Mouse (Mus musculus): Measurements from ENCODE around the gene 1110017D15Rik. TPM values are rescaled to one million over a fixed set of nuclear protein-coding genes. Genes with fewer than 3 reads are reported as not detected.
"Not testable (repeated sequence)": the region's sequence is repeated elsewhere in the genome, so short reads cannot be mapped to it uniquely, and the experiment has no call there.

The 1110017D15Rik gene
- polyA plus RNA-seq, 1 experiment: not detected

- peaks cover 14% of the 10 kb centered on the region for H3K4me1 ChIP-seq (ENCODE audit: control insufficient read depth, insufficient read depth, insufficient read length, low read length)
- H3K27ac ChIP-seq (replicated peaks; ENCODE audit: low read depth, low read length): no peak overlapping the region
- H3K4me3 ChIP-seq (ENCODE audit: insufficient read depth, low read depth, low read length): no peak overlapping the region
These were observed 38.2 kb downstream of the 1110017D15Rik start for GRCm38 (mm10) chr4:41478751-41479455.

GRCm38 (mm10) chr4:41477648-41478160, 39.4 kb downstream of the 1110017D15Rik start:
- Histone ChIP-seq H3K4me1 (ENCODE audit: control insufficient read depth, insufficient read depth, insufficient read length, low read length) (peaks cover 14% of the 10 kb centered on the region), H3K4me3 (ENCODE audit: insufficient read depth, low read depth, low read length) (no peak overlapping the region), H3K27ac (replicated peaks; ENCODE audit: low read depth, low read length) (no peak overlapping the region)

- Histone ChIP-seq H3K27ac (replicated peaks; ENCODE audit: low read depth, low read length) (no peak overlapping the region), H3K4me1 (ENCODE audit: control insufficient read depth, insufficient read depth, insufficient read length, low read length) (no peaks in the 10 kb centered on the region)
These were observed 45.8 kb downstream of the 1110017D15Rik start for GRCm38 (mm10) chr4:41471384-41471689.

DNA sequence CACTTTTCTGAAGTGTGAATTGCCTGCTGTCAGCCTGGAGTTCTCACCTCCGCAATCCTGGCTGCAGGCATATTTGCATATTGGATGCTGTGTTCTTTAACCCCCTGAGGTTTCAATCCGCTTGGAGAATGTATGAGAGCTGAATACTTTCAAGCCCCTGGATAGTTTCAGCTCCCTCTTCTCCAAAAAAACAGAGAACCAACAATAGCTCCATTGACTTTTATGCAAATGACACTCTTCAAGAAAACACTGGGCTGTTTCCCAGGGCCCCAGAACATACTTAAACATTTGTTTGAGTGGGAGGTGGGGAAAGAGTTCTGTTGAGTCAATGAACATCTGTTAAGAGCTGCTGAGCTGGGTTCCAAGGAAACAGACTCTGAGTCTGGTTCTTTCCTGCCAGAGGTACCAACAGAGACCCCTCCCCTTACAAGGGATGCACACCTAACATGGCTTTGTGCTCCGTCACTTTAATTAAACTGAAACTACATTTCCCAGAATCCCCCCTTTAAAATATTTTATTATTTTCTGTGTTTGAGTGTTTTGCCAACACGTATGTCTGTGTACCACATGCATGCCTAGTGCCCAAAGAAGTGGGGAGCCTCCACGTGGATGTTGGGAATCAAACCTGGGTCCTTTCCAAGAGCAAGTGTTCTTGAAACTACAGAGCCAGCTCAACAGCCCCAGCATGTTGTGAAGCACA, 46.3 kb downstream of the 1110017D15Rik start:
- Histone ChIP-seq H3K4me3 (ENCODE audit: insufficient read depth, low read depth, low read length) (no peak overlapping the region), H3K4me1 (ENCODE audit: control insufficient read depth, insufficient read depth, insufficient read length, low read length) (no peaks in the 10 kb centered on the region), H3K27ac (replicated peaks; ENCODE audit: low read depth, low read length) (no peak overlapping the region)

More at GRCm38 (mm10) chr4:41471384-41471689, 45.8 kb downstream of the 1110017D15Rik start:
- H3K4me3 ChIP-seq (ENCODE audit: insufficient read depth, low read depth, low read length): no peak overlapping the region

DNA sequence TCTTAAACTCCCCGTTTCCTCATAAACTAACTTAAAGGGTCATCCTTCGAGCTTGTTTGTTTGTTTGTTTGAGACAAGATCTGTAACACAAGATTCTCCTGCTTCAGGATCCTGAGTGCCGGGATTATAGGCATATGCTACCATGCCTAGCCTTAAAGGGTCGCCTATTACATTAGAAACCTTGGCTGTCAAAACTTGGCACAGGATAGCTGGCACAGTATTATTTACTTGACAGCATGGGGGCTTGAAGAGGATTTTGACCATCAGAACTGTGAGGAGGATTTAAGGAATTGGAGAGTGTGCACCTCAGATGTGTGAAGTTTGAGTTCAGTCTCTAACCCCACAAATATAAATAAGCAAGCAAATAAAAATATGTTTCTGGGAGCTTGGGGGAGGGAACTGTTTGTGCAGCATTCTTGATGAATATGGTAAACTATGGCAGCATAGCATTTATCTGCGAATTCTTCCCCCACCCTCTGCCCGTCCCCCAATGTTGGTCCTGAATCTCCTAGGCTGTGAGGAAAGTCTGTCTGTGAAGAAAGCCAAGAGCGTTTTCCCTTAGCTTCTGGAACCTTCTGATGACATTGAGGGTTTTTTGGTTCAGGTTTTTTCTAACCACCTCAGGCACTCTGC, 47.0 kb downstream of the 1110017D15Rik start:
- Histone ChIP-seq H3K4me1 (ENCODE audit: control insufficient read depth, insufficient read depth, insufficient read length, low read length) (no peaks in the 10 kb centered on the region), H3K4me3 (ENCODE audit: insufficient read depth, low read depth, low read length) (no peak overlapping the region), H3K27ac (replicated peaks; ENCODE audit: low read depth, low read length) (no peak overlapping the region)

GRCm38 (mm10) chr4:41469199-41469598, 47.9 kb downstream of the 1110017D15Rik start:
- Histone ChIP-seq H3K27ac (replicated peaks; ENCODE audit: low read depth, low read length) (no peak overlapping the region), H3K4me3 (ENCODE audit: insufficient read depth, low read depth, low read length) (no peak overlapping the region), H3K4me1 (ENCODE audit: control insufficient read depth, insufficient read depth, insufficient read length, low read length) (no peaks in the 10 kb centered on the region)

DNA sequence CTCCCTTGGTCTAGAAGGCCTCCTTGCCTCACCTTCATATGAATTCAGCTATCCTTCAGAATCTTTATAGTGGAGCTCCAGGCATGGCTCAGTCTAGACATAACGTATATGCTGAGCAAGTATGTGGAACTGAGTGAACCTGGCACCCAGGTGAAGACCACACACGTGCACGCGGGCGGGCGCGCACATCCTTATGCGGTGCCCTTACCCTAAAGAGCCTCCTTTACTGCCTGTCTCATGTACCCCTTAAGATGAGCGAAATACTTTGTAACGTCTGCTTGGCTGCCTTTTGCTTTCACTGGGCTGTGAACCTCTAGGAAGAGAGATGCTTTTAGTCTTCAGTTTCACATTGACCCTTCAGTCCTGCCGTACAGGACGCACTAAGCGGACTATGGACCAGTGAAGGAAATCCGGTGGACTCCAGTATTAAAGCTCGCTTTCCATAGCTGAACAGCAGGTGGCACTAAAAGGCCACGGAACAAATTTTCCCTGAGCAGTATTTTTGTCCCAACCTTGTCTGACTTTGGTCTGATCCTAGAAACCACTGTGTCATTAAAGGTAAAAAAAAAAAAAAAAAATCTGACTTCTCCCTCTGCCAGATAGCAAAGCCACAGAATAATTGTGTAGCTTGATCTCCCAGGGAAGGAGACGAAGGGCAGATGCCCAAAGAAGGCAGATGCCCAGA, 48.6 kb downstream of the 1110017D15Rik start:
- Histone ChIP-seq H3K4me1 (ENCODE audit: control insufficient read depth, insufficient read depth, insufficient read length, low read length) (no peaks in the 10 kb centered on the region; the same call in 1 of the 2 replicates), H3K4me3 (ENCODE audit: insufficient read depth, low read depth, low read length) (no peak overlapping the region), H3K27ac (replicated peaks; ENCODE audit: low read depth, low read length) (no peak overlapping the region)

DNA sequence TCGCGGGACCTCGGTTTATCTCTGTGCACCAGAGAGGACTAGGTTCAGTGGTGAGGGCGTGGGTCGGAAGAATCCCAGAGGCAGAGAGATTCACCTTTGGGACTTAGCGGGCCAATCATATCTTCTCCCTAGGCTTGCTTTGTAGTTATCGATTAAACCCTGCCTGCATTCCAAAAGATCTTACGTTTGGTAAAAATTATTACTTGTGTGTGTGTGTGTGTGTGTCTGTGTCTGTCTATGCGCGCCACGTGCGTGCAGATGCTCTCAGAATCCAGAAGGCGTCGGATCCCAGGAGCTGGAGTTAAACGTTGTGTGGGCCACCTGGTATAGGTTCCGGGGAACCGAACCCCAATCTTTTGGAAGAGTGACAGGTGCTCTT, 51.9 kb downstream of the 1110017D15Rik start:
- Histone ChIP-seq H3K4me1 (ENCODE audit: control insufficient read depth, insufficient read depth, insufficient read length, low read length) (no peaks in the 10 kb centered on the region; the same call in 1 of the 2 replicates), H3K4me3 (ENCODE audit: insufficient read depth, low read depth, low read length) (peak overlapping the region; percentile 72), H3K27ac (replicated peaks; ENCODE audit: low read depth, low read length) (no peak overlapping the region)

GRCm38 (mm10) chr4:41464345-41465286, 52.5 kb downstream of the 1110017D15Rik start, which contains the start of the genes Kif24 and Nudt2:
Kif24 (minus strand) TSS chr4:41464887.
Nudt2 (plus strand) TSS chr4:41465151.
- H3K27ac ChIP-seq (replicated peaks; ENCODE audit: low read depth, low read length): no peak within 1 kb of the TSS
- H3K4me3 ChIP-seq (ENCODE audit: insufficient read depth, low read depth, low read length): peak within 1 kb of the TSS; percentile 72
- H3K4me1 ChIP-seq (ENCODE audit: control insufficient read depth, insufficient read depth, insufficient read length, low read length): no peaks in the 10 kb centered on the region; the same call in 1 of the 2 replicates

- not testable (repeated sequence) for H3K4me1 ChIP-seq (ENCODE audit: control insufficient read depth, insufficient read depth, insufficient read length, low read length); H3K27ac ChIP-seq (replicated peaks; ENCODE audit: low read depth, low read length); H3K4me3 ChIP-seq (ENCODE audit: insufficient read depth, low read depth, low read length)
These were observed 53.9 kb downstream of the 1110017D15Rik start for GRCm38 (mm10) chr4:41463051-41463738.

- H3K4me3 ChIP-seq (ENCODE audit: insufficient read depth, low read depth, low read length): no peak overlapping the region
- no peak overlapping the region for H3K27ac ChIP-seq (replicated peaks; ENCODE audit: low read depth, low read length)
- no peaks in the 10 kb centered on the region; the same call in 1 of the 2 replicates for H3K4me1 ChIP-seq (ENCODE audit: control insufficient read depth, insufficient read depth, insufficient read length, low read length)
These were observed 56.4 kb downstream of the 1110017D15Rik start for GRCm38 (mm10) chr4:41460690-41461089.
